Mouse (Mus musculus): ENCODE measurements around the gene Syn2. TPM values are rescaled to one million over a fixed set of nuclear protein-coding genes. Genes with fewer than 3 reads are reported as not detected.

Gene Syn2
- total and polyA plus RNA-seq, 3 experiments = 0.16 TPM; not detected in 2

- Histone ChIP-seq H3K4me3 (ENCODE audit: low read depth, low read length) (no peak overlapping the region), H3K9me3 (replicated peaks) (no peaks in the 10 kb centered on the region), H3K36me3 (replicated peaks) (no peaks in the 10 kb centered on the region), H3K4me1 (ENCODE audit: insufficient read depth, low read depth, low read length) (no peaks in the 10 kb centered on the region), H3K27me3 (ENCODE audit: insufficient read depth, low read length) (peaks cover 18% of the 10 kb centered on the region; the same call in 1 of the 2 replicates)
- no peak for ATAC-seq (ENCODE audit: extremely low read depth, insufficient number of reproducible peaks, low FRiP score, poor library complexity, severe bottlenecking)
- DNase-seq (ENCODE audit: low spot score) = no peak
- TF ChIP-seq GATA1 (IDR thresholded peaks at IDR 0.05; ENCODE audit: borderline replicate concordance, low read length) (no peak), TAL1 (conservative IDR thresholded peaks at IDR 0.05; ENCODE audit: low read depth, low read length) (no peak), CTCF (IDR thresholded peaks at IDR 0.05; ENCODE audit: low read depth, low read length) (no peak), GATA2 (IDR thresholded peaks at IDR 0.05; ENCODE audit: borderline replicate concordance, low read depth, low read length) (no peak), POLR2AphosphoS5 (IDR thresholded peaks at IDR 0.05; ENCODE audit: insufficient replicate concordance, low read depth, low read length) (no peak)
Measured at GRCm38 (mm10) chr6:115273346-115273745, 138.6 kb downstream of the Syn2 start.

GRCm38 (mm10) chr6:115274705-115275104, 140.0 kb downstream of the Syn2 start:
- DNase-seq (ENCODE audit: low spot score) (no peak), ATAC-seq (ENCODE audit: extremely low read depth, insufficient number of reproducible peaks, low FRiP score, poor library complexity, severe bottlenecking) (no peak)
- Histone ChIP-seq H3K4me3 (ENCODE audit: low read depth, low read length) (no peak overlapping the region), H3K27me3 (ENCODE audit: insufficient read depth, low read length) (peaks cover 18% of the 10 kb centered on the region; the same call in 1 of the 2 replicates), H3K4me1 (ENCODE audit: insufficient read depth, low read depth, low read length) (no peaks in the 10 kb centered on the region), H3K9me3 (replicated peaks) (no peaks in the 10 kb centered on the region), H3K36me3 (replicated peaks) (no peaks in the 10 kb centered on the region)
- TF ChIP-seq GATA2 (IDR thresholded peaks at IDR 0.05; ENCODE audit: borderline replicate concordance, low read depth, low read length) (no peak), CTCF (IDR thresholded peaks at IDR 0.05; ENCODE audit: low read depth, low read length) (no peak), POLR2AphosphoS5 (IDR thresholded peaks at IDR 0.05; ENCODE audit: insufficient replicate concordance, low read depth, low read length) (no peak), TAL1 (conservative IDR thresholded peaks at IDR 0.05; ENCODE audit: low read depth, low read length) (no peak), GATA1 (IDR thresholded peaks at IDR 0.05; ENCODE audit: borderline replicate concordance, low read length) (no peak)

- Histone ChIP-seq H3K9me3 (replicated peaks) (no peaks in the 10 kb centered on the region), H3K4me3 (ENCODE audit: low read depth, low read length) (no peak overlapping the region), H3K36me3 (replicated peaks) (no peaks in the 10 kb centered on the region), H3K4me1 (ENCODE audit: insufficient read depth, low read depth, low read length) (no peaks in the 10 kb centered on the region), H3K27me3 (ENCODE audit: insufficient read depth, low read length) (peaks cover 18% of the 10 kb centered on the region; the same call in 1 of the 2 replicates)
- ATAC-seq (ENCODE audit: extremely low read depth, insufficient number of reproducible peaks, low FRiP score, poor library complexity, severe bottlenecking) (no peak), DNase-seq (ENCODE audit: low spot score) (no peak)
- TF ChIP-seq GATA2 (IDR thresholded peaks at IDR 0.05; ENCODE audit: borderline replicate concordance, low read depth, low read length) (no peak), CTCF (IDR thresholded peaks at IDR 0.05; ENCODE audit: low read depth, low read length) (no peak), GATA1 (IDR thresholded peaks at IDR 0.05; ENCODE audit: borderline replicate concordance, low read length) (no peak), POLR2AphosphoS5 (IDR thresholded peaks at IDR 0.05; ENCODE audit: insufficient replicate concordance, low read depth, low read length) (no peak), TAL1 (conservative IDR thresholded peaks at IDR 0.05; ENCODE audit: low read depth, low read length) (no peak)
Measured at GRCm38 (mm10) chr6:115275116-115275815, 140.6 kb downstream of the Syn2 start.

DNA sequence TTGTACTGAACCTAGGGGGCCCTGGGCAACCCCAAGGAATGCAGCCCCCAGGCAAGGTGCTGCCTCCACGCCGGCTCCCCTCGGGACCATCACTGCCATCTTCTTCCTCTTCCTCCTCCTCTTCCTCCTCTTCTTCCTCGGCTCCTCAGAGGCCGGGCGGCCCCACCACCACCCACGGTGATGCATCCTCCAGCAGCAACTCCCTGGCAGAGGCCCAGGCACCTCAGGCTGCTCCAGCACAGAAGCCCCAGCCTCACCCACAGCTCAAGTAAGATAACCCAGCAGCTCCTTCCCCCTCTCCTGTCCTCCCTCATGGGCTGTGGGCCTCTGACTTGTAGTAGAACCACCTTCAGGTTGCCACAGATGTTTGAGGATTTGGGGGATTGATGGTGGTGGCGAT, 143.4 kb downstream of the Syn2 start:
- DNase-seq (ENCODE audit: low spot score) (no peak), ATAC-seq (ENCODE audit: extremely low read depth, insufficient number of reproducible peaks, low FRiP score, poor library complexity, severe bottlenecking) (no peak)
- Histone ChIP-seq H3K27me3 (ENCODE audit: insufficient read depth, low read length) (peaks cover 12% of the 10 kb centered on the region; the same call in 1 of the 2 replicates), H3K9me3 (replicated peaks) (no peaks in the 10 kb centered on the region), H3K4me3 (ENCODE audit: low read depth, low read length) (no peak overlapping the region), H3K36me3 (replicated peaks) (no peaks in the 10 kb centered on the region), H3K4me1 (ENCODE audit: insufficient read depth, low read depth, low read length) (no peaks in the 10 kb centered on the region)
- TF ChIP-seq POLR2AphosphoS5 (IDR thresholded peaks at IDR 0.05; ENCODE audit: insufficient replicate concordance, low read depth, low read length) = no peak

DNA sequence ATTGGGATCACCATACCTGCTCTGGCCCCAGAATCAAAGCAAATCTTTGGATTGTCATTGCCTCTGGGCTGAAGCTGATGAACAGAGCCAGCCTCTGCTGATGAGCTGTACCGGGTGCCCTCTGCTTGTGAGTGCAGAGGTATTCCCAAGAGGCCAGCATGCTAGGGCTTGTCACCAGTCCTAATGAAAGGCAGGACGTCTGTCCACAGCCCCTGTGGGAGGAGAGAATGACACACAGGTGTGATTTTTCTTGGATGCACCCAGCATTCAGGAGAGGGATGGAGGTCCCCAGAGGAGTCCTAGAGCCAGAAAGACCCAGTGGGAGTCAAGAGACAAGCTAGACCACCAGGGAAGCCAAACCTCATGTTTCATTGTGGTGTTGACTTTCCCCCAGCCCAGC, 144.9 kb downstream of the Syn2 start:
- Histone ChIP-seq H3K4me1 (ENCODE audit: insufficient read depth, low read depth, low read length) (no peaks in the 10 kb centered on the region), H3K4me3 (ENCODE audit: low read depth, low read length) (no peak overlapping the region), H3K9me3 (replicated peaks) (no peaks in the 10 kb centered on the region), H3K36me3 (replicated peaks) (no peaks in the 10 kb centered on the region), H3K27me3 (ENCODE audit: insufficient read depth, low read length) (peaks cover 11% of the 10 kb centered on the region; the same call in 1 of the 2 replicates)
- no peak for ATAC-seq (ENCODE audit: extremely low read depth, insufficient number of reproducible peaks, low FRiP score, poor library complexity, severe bottlenecking)
- no peak for TF ChIP-seq GATA1 (IDR thresholded peaks at IDR 0.05; ENCODE audit: borderline replicate concordance, low read length)
- TF ChIP-seq CTCF (IDR thresholded peaks at IDR 0.05; ENCODE audit: low read depth, low read length) = no peak
- TF ChIP-seq POLR2AphosphoS5 (IDR thresholded peaks at IDR 0.05; ENCODE audit: insufficient replicate concordance, low read depth, low read length) = no peak
- no peak for TF ChIP-seq TAL1 (conservative IDR thresholded peaks at IDR 0.05; ENCODE audit: low read depth, low read length)
- TF ChIP-seq GATA2 (IDR thresholded peaks at IDR 0.05; ENCODE audit: borderline replicate concordance, low read depth, low read length) = no peak
- DNase-seq (ENCODE audit: low spot score) = no peak

- DNase-seq (ENCODE audit: low spot score) (no peak), ATAC-seq (ENCODE audit: extremely low read depth, insufficient number of reproducible peaks, low FRiP score, poor library complexity, severe bottlenecking) (no peak)
- Histone ChIP-seq H3K27me3 (ENCODE audit: insufficient read depth, low read length) (peaks cover 2% of the 10 kb centered on the region; the same call in 1 of the 2 replicates), H3K36me3 (replicated peaks) (no peaks in the 10 kb centered on the region), H3K4me1 (ENCODE audit: insufficient read depth, low read depth, low read length) (no peaks in the 10 kb centered on the region), H3K9me3 (replicated peaks) (no peaks in the 10 kb centered on the region), H3K4me3 (ENCODE audit: low read depth, low read length) (no peak overlapping the region)
- no peak for TF ChIP-seq POLR2AphosphoS5 (IDR thresholded peaks at IDR 0.05; ENCODE audit: insufficient replicate concordance, low read depth, low read length)
- TF ChIP-seq GATA2 (IDR thresholded peaks at IDR 0.05; ENCODE audit: borderline replicate concordance, low read depth, low read length) = no peak
- TF ChIP-seq TAL1 (conservative IDR thresholded peaks at IDR 0.05; ENCODE audit: low read depth, low read length) = no peak
- no peak for TF ChIP-seq CTCF (IDR thresholded peaks at IDR 0.05; ENCODE audit: low read depth, low read length)
- TF ChIP-seq GATA1 (IDR thresholded peaks at IDR 0.05; ENCODE audit: borderline replicate concordance, low read length) = no peak
Measured at GRCm38 (mm10) chr6:115284153-115284552, 149.5 kb downstream of the Syn2 start.

Measured in G1E (cell line).